Mouse (Mus musculus): ENCODE results near the gene Idnk. TPM values are rescaled to one million over a fixed set of nuclear protein-coding genes. Genes with fewer than 3 reads are reported as not detected.
A peak's percentile ranks its signal among the peaks of the same experiment; 100 is the strongest.

Gene Idnk
- total and polyA plus RNA-seq, 2 experiments from 2014 or later, result 17.4 to 33.3 TPM

GRCm38 (mm10) chr13:58204202-58204601 is 46.8 kb downstream of the Idnk start:
- TF ChIP-seq EP300 (IDR thresholded peaks at IDR 0.05; ENCODE audit: low read depth), result no peak

GRCm38 (mm10) chr13:58204986-58205385 is 47.5 kb downstream of the Idnk start:
- no peak overlapping the region for H3K4me2 ChIP-seq (ENCODE audit: low read depth, low read length)
- ATAC-seq (ENCODE audit: insufficient read depth, low read depth) (no peak), DNase-seq (ENCODE audit: low spot score) (peak; percentile 4)
- no peaks in the 10 kb centered on the region for H3K36me3 ChIP-seq (replicated peaks; ENCODE audit: control insufficient read depth, insufficient read depth, low read length)
- H3K4me3 ChIP-seq (ENCODE audit: low read depth, low read length), result no peak overlapping the region
- H3K4me1 ChIP-seq (ENCODE audit: control insufficient read depth, insufficient read depth), result peaks cover 7% of the 10 kb centered on the region
- no peak for TF ChIP-seq EP300 (IDR thresholded peaks at IDR 0.05; ENCODE audit: low read depth)
- no peak for TF ChIP-seq CTCF (IDR thresholded peaks at IDR 0.05; ENCODE audit: low read depth)
- 72% methylated on average over 4 of the region's 4 CpGs for WGBS
- H3K9ac ChIP-seq (replicated peaks; ENCODE audit: low read depth, low read length), result no peak overlapping the region
- no peak overlapping the region for H3K27ac ChIP-seq (ENCODE audit: low read depth)
- H3K27me3 ChIP-seq (ENCODE audit: control insufficient read depth, insufficient read depth, low read length), result no peaks in the 10 kb centered on the region
- no peaks in the 10 kb centered on the region for H3K9me3 ChIP-seq (replicated peaks; ENCODE audit: control insufficient read depth, low read length)

More at GRCm38 (mm10) chr13:58204202-58204601, 46.8 kb downstream of the Idnk start:
- H3K4me3 ChIP-seq (ENCODE audit: low read depth, low read length), result no peak overlapping the region
- peaks cover 7% of the 10 kb centered on the region for H3K4me1 ChIP-seq (ENCODE audit: control insufficient read depth, insufficient read depth)
- DNase-seq (ENCODE audit: low spot score) (no peak), ATAC-seq (ENCODE audit: insufficient read depth, low read depth) (no peak)
- WGBS, result 90% methylated on average over 3 of the region's 3 CpGs
- no peak overlapping the region for H3K4me2 ChIP-seq (ENCODE audit: low read depth, low read length)
- H3K9me3 ChIP-seq (replicated peaks; ENCODE audit: control insufficient read depth, low read length), result no peaks in the 10 kb centered on the region
- H3K36me3 ChIP-seq (replicated peaks; ENCODE audit: control insufficient read depth, insufficient read depth, low read length), result no peaks in the 10 kb centered on the region
- no peak overlapping the region for H3K27ac ChIP-seq (ENCODE audit: low read depth)
- H3K27me3 ChIP-seq (ENCODE audit: control insufficient read depth, insufficient read depth, low read length), result no peaks in the 10 kb centered on the region
- H3K9ac ChIP-seq (replicated peaks; ENCODE audit: low read depth, low read length), result no peak overlapping the region

- no peak for ATAC-seq (ENCODE audit: insufficient read depth, low read depth)
- no peaks in the 10 kb centered on the region for H3K36me3 ChIP-seq (replicated peaks; ENCODE audit: control insufficient read depth, insufficient read depth, low read length)
- H3K9ac ChIP-seq (replicated peaks; ENCODE audit: low read depth, low read length), result no peak overlapping the region
- TF ChIP-seq EP300 (IDR thresholded peaks at IDR 0.05; ENCODE audit: low read depth), result no peak
- TF ChIP-seq CTCF (IDR thresholded peaks at IDR 0.05; ENCODE audit: low read depth), result no peak
- H3K27ac ChIP-seq (ENCODE audit: low read depth), result no peak overlapping the region
- H3K4me3 ChIP-seq (ENCODE audit: low read depth, low read length), result no peak overlapping the region
- no peak for DNase-seq (ENCODE audit: low spot score)
- no peaks in the 10 kb centered on the region for H3K27me3 ChIP-seq (ENCODE audit: control insufficient read depth, insufficient read depth, low read length)
- whole genome bisulfite sequencing, result 87% methylated on average over 4 of the region's 4 CpGs
- H3K4me1 ChIP-seq (ENCODE audit: control insufficient read depth, insufficient read depth), result peaks cover 7% of the 10 kb centered on the region
- H3K9me3 ChIP-seq (replicated peaks; ENCODE audit: control insufficient read depth, low read length), result no peaks in the 10 kb centered on the region
- H3K4me2 ChIP-seq (ENCODE audit: low read depth, low read length), result no peak overlapping the region
These were observed 48.6 kb downstream of the Idnk start for GRCm38 (mm10) chr13:58206084-58206483.

- TF ChIP-seq EP300 (IDR thresholded peaks at IDR 0.05; ENCODE audit: low read depth), result no peak
- TF ChIP-seq CTCF (IDR thresholded peaks at IDR 0.05; ENCODE audit: low read depth), result no peak
- Histone ChIP-seq H3K4me2 (ENCODE audit: low read depth, low read length) (no peak overlapping the region), H3K4me3 (ENCODE audit: low read depth, low read length) (no peak overlapping the region), H3K9ac (replicated peaks; ENCODE audit: low read depth, low read length) (no peak overlapping the region), H3K4me1 (ENCODE audit: control insufficient read depth, insufficient read depth) (peaks cover 22% of the 10 kb centered on the region), H3K27ac (ENCODE audit: low read depth) (no peak overlapping the region), H3K36me3 (replicated peaks; ENCODE audit: control insufficient read depth, insufficient read depth, low read length) (no peaks in the 10 kb centered on the region), H3K9me3 (replicated peaks; ENCODE audit: control insufficient read depth, low read length) (no peaks in the 10 kb centered on the region), H3K27me3 (ENCODE audit: control insufficient read depth, insufficient read depth, low read length) (no peaks in the 10 kb centered on the region)
- WGBS, result 56% methylated on average over 5 of the region's 5 CpGs
- ATAC-seq (ENCODE audit: insufficient read depth, low read depth) (no peak), DNase-seq (ENCODE audit: low spot score) (no peak)
These were observed 53.0 kb downstream of the Idnk start for GRCm38 (mm10) chr13:58210441-58210840.

GRCm38 (mm10) chr13:58212530-58212929 is 55.1 kb downstream of the Idnk start:
- 52% methylated on average over 2 of the region's 2 CpGs for WGBS
- ATAC-seq (ENCODE audit: insufficient read depth, low read depth), result no peak

GRCm38 (mm10) chr13:58213801-58214200 is 56.4 kb downstream of the Idnk start:
- Histone ChIP-seq H3K4me2 (ENCODE audit: low read depth, low read length) (peak overlapping the region; percentile 78), H3K36me3 (replicated peaks; ENCODE audit: control insufficient read depth, insufficient read depth, low read length) (no peaks in the 10 kb centered on the region), H3K27me3 (ENCODE audit: control insufficient read depth, insufficient read depth, low read length) (no peaks in the 10 kb centered on the region), H3K9ac (replicated peaks; ENCODE audit: low read depth, low read length) (no peak overlapping the region), H3K9me3 (replicated peaks; ENCODE audit: control insufficient read depth, low read length) (no peaks in the 10 kb centered on the region), H3K4me1 (ENCODE audit: control insufficient read depth, insufficient read depth) (peaks cover 26% of the 10 kb centered on the region), H3K27ac (ENCODE audit: low read depth) (no peak overlapping the region), H3K4me3 (ENCODE audit: low read depth, low read length) (peak overlapping the region; percentile 84)
- no peak for ATAC-seq (ENCODE audit: insufficient read depth, low read depth)
- 39% methylated on average over 8 of the region's 8 CpGs for WGBS
- no peak for TF ChIP-seq EP300 (IDR thresholded peaks at IDR 0.05; ENCODE audit: low read depth)
- TF ChIP-seq CTCF (IDR thresholded peaks at IDR 0.05; ENCODE audit: low read depth), result no peak
- no peak for DNase-seq (ENCODE audit: low spot score)

More at GRCm38 (mm10) chr13:58212530-58212929, 55.1 kb downstream of the Idnk start:
- Histone ChIP-seq H3K9me3 (replicated peaks; ENCODE audit: control insufficient read depth, low read length) (no peaks in the 10 kb centered on the region), H3K4me1 (ENCODE audit: control insufficient read depth, insufficient read depth) (peaks cover 26% of the 10 kb centered on the region), H3K36me3 (replicated peaks; ENCODE audit: control insufficient read depth, insufficient read depth, low read length) (no peaks in the 10 kb centered on the region), H3K9ac (replicated peaks; ENCODE audit: low read depth, low read length) (no peak overlapping the region), H3K27ac (ENCODE audit: low read depth) (no peak overlapping the region), H3K27me3 (ENCODE audit: control insufficient read depth, insufficient read depth, low read length) (no peaks in the 10 kb centered on the region), H3K4me3 (ENCODE audit: low read depth, low read length) (no peak overlapping the region), H3K4me2 (ENCODE audit: low read depth, low read length) (no peak overlapping the region)
- DNase-seq (ENCODE audit: low spot score), result no peak
- no peak for TF ChIP-seq EP300 (IDR thresholded peaks at IDR 0.05; ENCODE audit: low read depth)
- no peak for TF ChIP-seq CTCF (IDR thresholded peaks at IDR 0.05; ENCODE audit: low read depth)

Other genes starting within 250 kb of the Idnk start
- 0.23 TPM in 1 of 2 replicates, not detected in the other for gene Spock1, start 249.3 kb upstream of the Idnk start, total RNA-seq (2014; rRNA removed; ENCODE audit: low replicate concordance)
- gene Spock1, start 249.3 kb upstream of the Idnk start, polyA plus RNA-seq (2015; fragmentation: Nextera tagmentation; extraction: Ambion mirVana), result 0.20 and 0.21 TPM in 2 replicates
- 5.6 and 6.1 TPM in 2 replicates for gene Klhl3, start 44.1 kb upstream of the Idnk start, total RNA-seq (2014; rRNA removed; ENCODE audit: low replicate concordance)
- gene Klhl3, start 44.1 kb upstream of the Idnk start, polyA plus RNA-seq (2015; fragmentation: Nextera tagmentation; extraction: Ambion mirVana), result 7.4 and 8.3 TPM in 2 replicates
- gene Hnrnpa0, start 29.1 kb upstream of the Idnk start, total RNA-seq (2014; rRNA removed; ENCODE audit: low replicate concordance), result 99.7 and 100.0 TPM in 2 replicates
- gene Hnrnpa0, start 29.1 kb upstream of the Idnk start, polyA plus RNA-seq (2015; fragmentation: Nextera tagmentation; extraction: Ambion mirVana), result 22.6 and 23.2 TPM in 2 replicates
- gene Ubqln1, start 58.0 kb downstream of the Idnk start, total RNA-seq (2014; rRNA removed; ENCODE audit: low replicate concordance), result 105 and 125 TPM in 2 replicates
- 45.7 and 48.6 TPM in 2 replicates for gene Ubqln1, start 58.0 kb downstream of the Idnk start, polyA plus RNA-seq (2015; fragmentation: Nextera tagmentation; extraction: Ambion mirVana)
- gene Gkap1, start 118.0 kb downstream of the Idnk start, total RNA-seq (2014; rRNA removed; ENCODE audit: low replicate concordance), result 16.0 and 16.6 TPM in 2 replicates
- 16.2 and 17.4 TPM in 2 replicates for gene Gkap1, start 118.0 kb downstream of the Idnk start, polyA plus RNA-seq (2015; fragmentation: Nextera tagmentation; extraction: Ambion mirVana)
- gene Kif27, start 201.5 kb downstream of the Idnk start, total RNA-seq (2014; rRNA removed; ENCODE audit: low replicate concordance), result not detected in 2 replicates
- 0.10 and 0.15 TPM in 2 replicates for gene Kif27, start 201.5 kb downstream of the Idnk start, polyA plus RNA-seq (2015; fragmentation: Nextera tagmentation; extraction: Ambion mirVana)
- gene 2210016F16Rik, start 227.6 kb downstream of the Idnk start, total RNA-seq (2014; rRNA removed; ENCODE audit: low replicate concordance), result 24.9 and 32.7 TPM in 2 replicates
- 25.7 and 26.5 TPM in 2 replicates for gene 2210016F16Rik, start 227.6 kb downstream of the Idnk start, polyA plus RNA-seq (2015; fragmentation: Nextera tagmentation; extraction: Ambion mirVana)
- 5.7 and 16.1 TPM in 2 replicates for gene Rmi1, start 244.6 kb downstream of the Idnk start, total RNA-seq (2014; rRNA removed; ENCODE audit: low replicate concordance)
- gene Rmi1, start 244.6 kb downstream of the Idnk start, polyA plus RNA-seq (2015; fragmentation: Nextera tagmentation; extraction: Ambion mirVana), result 13.3 and 14.4 TPM in 2 replicates
- gene Hnrnpk, start 245.7 kb downstream of the Idnk start, total RNA-seq (2014; rRNA removed; ENCODE audit: low replicate concordance), result 377 and 387 TPM in 2 replicates
- gene Hnrnpk, start 245.7 kb downstream of the Idnk start, polyA plus RNA-seq (2015; fragmentation: Nextera tagmentation; extraction: Ambion mirVana), result 581 and 606 TPM in 2 replicates